Mouse (Mus musculus): Measurements from ENCODE around the gene Snai3.
A peak's percentile ranks its signal among the peaks of the same experiment; 100 is the strongest.

The Snai3 gene

DNA sequence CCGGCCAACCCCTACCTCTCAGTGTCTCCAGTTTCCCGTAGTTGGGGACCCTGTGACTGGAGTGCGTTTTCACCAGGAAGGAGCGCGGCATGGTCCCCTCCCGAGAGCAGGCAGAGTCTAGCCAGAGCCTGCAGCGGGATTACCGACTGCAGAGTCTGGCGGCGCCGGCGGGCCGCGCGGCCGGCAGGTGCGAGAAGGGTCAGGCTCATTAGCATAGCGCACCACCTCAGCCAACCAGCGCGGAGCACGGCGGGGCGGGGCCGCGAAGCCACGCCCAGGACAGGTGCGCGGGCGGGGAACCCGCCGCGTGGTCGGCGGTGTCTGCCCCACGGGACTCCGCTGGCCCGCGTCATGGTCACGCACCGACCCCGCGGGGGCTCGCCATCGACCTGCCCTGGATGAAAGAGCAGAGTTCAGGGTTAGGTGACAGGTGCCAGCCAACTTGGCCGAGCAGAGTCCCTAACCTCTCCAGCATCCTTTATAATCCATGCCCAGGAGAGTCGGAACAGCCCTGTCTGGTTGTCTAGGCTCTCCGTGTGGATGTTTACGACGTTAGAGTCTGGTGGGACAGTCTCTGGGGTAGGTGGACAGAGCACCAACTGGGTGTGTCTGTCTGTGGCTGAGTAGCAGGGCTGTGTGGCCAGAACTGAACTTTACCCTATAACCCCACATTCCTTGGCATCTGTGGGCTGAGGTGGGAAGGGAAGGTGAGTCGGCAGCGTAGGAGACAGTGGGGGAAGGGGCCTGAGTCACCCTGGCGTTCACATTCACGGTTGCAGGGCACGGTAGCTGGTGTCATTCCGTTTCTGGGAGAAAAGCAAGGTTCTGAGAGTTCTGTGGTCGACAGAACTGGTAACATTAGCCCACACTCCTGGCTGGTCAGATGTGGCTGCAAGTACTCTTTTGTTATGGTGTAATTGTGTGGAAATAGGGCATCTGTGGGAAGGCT lies at the start of gene Snai3:
Gene Snai3 (minus strand): TSS at position 210 of the 949 bp plus-strand sequence.
- DNase-seq (ENCODE audit: low read depth, low spot score) = peak; percentile 78

GRCm38 (mm10) chr8:122500856-122501255 lies 40.3 kb upstream of the Snai3 start:
- DNase-seq (ENCODE audit: low read depth, low spot score) = peak; percentile 77

DNA sequence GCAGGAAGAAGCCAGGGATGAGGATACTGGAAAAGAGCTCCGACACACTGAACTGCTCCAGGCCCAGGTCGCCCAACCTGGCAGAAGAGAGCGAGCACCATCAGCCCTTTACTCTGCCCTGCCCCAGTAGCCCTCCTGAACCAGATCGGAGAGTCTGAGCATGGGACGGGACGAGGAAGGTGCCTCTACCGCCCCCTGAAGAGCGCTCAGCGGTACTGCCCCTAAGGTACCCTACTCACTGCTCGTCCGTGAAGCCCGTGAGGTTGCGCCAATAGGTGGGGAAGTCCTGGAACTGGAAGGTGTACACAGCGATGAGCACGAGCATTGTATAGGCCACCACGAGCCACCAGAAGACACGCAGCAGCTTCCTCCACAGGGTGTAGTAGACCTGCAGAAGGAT lies 37.4 kb upstream of the Snai3 start:
- DNase-seq (ENCODE audit: low read depth, low spot score) = peak; percentile 23

DNA sequence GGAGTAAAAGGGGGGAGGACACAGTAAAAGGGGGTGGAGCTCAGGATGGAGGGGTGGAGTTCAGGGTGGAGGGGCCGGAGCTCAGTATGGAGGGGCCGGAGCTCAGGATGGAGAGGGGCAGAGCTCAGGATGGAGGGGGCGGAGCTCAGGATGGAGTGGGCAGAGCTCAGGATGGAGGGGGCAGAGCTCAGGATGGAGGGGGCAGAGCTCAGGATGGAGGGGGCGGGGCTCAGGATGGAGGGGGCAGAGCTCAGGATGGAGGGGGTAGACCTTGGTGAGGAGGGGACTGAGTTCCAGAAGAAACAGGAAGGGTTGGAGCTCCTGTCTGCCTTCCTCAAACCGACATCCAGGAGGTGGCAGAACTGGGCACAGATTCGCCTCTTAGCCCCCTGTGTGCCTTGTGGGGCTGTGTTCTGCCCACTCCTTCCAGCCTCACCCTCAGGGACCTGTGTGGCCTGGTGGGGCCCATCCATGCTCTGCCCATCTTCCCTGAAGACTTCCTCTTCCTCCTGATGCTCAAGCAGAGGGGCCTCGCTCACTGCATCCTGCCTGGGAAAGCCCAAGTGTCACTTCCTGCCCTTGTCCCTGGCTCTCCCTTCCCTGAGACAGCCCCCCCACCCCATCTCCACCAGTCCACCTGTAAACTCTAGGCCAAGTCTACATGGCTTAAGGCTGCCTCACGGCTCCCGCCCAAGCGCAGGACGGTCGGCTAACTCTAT lies 36.6 kb upstream of the Snai3 start:
- DNase-seq (ENCODE audit: low read depth, low spot score) = no peak

DNA sequence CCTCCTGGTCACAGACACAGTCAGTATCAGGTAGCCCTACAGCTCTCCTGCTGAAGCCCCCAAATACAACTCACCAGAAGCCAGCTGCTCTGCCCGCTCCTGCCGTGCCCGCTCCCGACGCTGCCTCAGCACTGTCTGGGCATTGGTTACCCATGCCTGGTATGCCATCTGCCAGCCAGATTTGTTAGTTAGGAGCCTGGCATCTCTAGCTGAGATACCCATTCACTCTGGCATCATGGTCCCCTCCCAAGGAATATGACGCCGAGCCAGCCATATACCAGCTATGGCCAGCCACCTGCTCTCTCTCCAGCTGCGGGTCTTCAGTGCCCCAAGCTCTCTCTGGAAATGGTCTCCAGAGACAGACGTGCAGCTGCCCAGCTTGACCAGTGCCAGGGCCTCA lies 27.9 kb upstream of the Snai3 start:
- no peak for DNase-seq (ENCODE audit: low read depth, low spot score)

DNA sequence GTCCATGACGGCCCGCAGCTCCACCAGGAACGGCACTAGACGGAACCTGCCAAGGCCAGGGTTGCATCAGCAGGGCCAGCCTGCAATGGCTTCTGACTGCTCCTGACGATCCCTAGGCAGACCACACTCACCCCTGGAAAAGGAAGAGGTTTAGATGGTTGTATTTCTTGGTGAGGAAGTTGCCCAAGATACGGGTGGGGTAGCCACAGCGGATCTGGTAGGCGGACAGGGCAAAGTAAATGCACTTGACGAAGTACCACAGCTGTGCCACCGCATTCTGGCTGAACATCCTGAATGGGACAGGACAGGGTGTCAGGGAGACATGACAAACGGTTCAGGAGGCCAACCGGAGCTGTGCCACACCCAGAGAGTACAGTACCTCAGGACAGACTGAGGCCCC lies 24.3 kb upstream of the Snai3 start:
- DNase-seq (ENCODE audit: low read depth, low spot score) = no peak

DNA sequence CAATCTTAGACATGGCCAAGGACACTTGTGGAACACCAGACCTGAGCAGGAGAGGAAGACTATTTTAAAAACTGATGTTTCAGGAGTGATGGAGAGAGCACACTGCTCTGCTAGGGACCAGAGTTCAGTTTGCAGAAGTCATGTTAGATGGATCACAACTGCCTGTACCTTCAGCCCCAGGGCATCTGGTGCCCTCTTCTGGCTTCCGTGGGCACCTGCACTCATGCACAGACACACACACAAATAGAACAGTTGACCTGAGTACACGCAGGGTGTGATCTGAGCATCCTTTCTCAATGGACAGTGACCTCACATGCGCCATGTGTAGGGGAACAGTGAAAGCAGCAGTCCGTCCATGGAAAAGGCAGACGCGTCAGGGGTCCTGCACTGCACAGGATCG lies 23.3 kb upstream of the Snai3 start:
- DNase-seq (ENCODE audit: low read depth, low spot score) = peak; percentile 24

DNA sequence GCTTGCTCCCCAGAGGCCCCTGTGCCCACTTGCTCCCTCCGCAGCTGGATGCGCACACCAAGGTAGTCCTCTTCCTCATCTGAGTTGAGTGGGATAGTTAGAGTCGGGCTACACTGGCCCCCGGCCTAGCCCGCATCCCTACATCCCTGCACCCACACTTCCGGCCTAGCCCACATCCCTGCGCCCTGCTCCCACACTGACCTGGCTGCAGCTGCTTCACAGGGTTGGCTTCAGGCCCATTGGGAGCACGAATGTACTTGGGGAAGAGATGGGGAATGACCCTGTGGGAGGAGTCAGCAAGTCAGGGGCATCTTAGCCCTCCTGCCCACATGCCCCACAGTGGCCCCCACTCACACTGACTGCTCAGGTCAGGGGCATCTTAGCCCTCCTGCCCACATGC lies 21.9 kb upstream of the Snai3 start:
- DNase-seq (ENCODE audit: low read depth, low spot score) = no peak

GRCm38 (mm10) chr8:122475580-122476320 lies 15.2 kb upstream of the Snai3 start, which contains the start of the genes Rnf166 and Ctu2:
Gene Rnf166 (minus strand): TSS chr8:122476064.
Gene Ctu2 (plus strand): TSS chr8:122476143.
- peak; percentile 91 for DNase-seq (ENCODE audit: low read depth, low spot score)

GRCm38 (mm10) chr8:122474951-122475560 lies 14.5 kb upstream of the Snai3 start:
- peak; percentile 49 for DNase-seq (ENCODE audit: low read depth, low spot score)

DNA sequence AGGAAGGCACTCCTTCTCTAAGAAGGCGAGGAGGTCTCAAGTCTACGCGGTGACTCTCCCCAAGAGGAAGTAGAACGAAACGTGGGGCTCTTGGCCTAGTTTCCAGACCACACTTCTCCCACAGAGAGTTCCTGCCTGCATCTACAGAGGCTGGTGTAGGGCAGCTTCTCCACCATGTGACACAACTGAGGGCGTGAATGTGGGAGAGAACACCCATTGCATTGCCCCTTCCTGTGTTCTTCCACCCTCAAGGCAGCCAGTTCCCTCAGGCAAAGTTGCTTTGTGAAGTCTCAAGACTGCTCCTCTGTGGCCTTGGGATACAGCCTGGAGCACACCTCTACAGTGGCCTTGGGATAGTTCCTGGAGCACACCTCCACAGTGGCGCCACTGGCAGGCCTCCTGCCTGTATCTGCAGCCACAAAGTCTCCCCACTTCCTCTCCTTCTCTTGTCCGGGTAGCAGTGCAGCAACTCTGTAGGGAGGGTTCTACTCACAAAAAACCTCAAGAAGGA lies 13.4 kb upstream of the Snai3 start:
- no peak for DNase-seq (ENCODE audit: low read depth, low spot score)

DNA sequence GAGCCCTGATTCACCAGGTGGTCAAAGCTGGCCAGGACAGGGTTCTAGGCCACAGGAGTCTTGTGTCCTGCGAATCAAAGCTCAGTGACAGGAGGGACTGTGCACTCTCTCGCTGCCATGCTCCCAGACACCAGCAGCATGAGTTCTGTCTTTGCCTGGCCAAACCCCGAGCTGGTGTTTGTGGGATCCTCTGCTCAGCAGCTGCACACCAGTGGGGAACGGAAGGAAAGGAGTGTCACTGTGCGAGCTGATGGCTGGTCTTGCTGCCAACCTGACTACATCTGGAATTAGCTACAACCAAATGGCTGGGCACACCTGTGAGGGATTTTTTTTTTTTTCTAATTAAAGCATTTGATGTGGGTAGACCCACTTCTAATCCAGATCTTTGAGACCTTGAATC lies 10.2 kb upstream of the Snai3 start:
- no peak for DNase-seq (ENCODE audit: low read depth, low spot score)

GRCm38 (mm10) chr8:122469965-122470364 lies 9.4 kb upstream of the Snai3 start:
- no peak for DNase-seq (ENCODE audit: low read depth, low spot score)

DNA sequence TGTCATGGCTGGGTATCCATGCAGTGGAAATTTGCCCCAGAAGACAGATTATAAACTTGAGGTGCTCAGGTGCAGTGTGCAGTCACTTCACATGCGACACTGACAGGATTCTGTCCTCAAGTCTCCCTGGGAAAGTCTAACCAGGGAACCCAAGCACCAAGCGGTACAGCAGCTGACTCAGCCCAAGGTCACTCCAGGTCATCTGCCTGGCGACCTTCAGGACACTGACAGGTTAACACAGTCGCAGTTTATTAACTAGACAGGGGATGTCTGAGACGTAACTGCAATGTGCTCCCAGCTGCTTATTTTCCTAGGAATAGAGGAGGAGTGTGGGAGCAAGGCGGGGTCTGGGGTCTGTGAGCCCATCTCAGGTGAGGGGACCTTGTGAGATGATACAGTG lies 8.9 kb upstream of the Snai3 start:
- DNase-seq (ENCODE audit: low read depth, low spot score) = no peak

DNA sequence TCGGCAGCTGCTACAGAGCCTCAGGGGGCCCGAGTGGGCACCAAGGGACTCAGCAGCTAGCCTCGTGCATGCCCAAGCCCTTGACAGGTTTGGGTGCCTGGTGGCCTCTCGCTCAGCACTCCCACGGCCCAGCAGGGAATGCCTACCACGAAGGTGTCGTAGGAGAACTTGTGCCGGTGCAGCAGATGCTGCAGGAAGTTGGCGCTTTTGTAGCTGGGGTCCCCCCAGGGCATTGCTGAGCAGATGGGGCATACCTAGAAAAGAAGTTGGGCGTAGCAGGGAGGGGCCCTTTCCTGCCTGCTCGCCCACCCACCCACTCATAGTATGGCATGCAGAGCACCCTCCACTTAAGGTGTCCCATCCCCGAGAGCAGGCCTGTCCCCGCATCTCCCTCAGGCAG lies 7.3 kb upstream of the Snai3 start:
- no peak for DNase-seq (ENCODE audit: low read depth, low spot score)

GRCm38 (mm10) chr8:122464985-122465384 lies 4.5 kb upstream of the Snai3 start:
- DNase-seq (ENCODE audit: low read depth, low spot score) = no peak

DNA sequence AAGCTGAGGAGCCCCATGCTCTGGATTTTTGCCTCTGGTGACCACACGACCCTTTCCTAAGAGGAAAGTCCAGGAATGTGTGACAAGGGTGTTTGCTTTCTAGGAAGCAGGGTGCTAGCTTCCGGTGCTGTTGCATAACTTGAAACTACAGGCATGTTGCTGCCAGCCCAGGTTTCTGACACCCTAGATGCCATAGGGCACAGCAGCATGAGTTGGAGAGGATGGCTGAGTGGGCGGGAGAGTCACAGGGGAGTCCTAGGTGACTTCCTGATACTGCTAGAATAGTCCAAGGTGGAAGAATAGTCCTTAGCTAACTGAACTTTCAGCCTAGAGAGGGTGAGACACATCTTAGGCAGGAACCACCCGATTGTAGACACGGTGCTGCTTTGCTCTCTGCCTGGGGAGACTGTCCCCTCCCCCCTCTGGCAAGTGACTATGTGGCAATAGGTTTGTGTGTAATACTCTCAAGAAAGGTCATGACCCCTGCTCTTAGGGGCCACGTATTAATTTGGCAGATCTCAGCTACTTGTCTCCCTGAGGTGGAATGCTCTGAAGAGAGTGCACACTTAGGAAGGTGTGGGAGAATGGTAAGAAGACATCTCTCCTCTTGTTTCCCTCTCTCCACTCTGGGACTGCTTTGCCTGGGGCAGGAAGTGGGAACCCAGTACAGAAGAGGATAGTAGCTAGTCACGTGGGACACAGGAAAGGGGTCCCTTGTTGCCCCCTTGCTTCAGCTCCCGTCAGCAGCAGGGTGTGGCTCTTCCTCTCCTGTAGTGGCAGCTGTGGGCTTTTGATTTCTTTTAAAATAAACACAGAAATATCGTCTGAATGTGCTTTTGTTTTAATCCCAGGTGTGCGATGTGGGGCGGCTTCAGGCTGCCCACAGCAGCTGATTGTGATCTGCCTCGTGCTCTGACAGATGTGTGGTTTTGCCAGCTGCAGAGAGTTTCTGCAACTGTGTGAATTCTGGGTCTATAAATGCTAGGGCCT lies 3.4 kb upstream of the Snai3 start:
- no peak for DNase-seq (ENCODE audit: low read depth, low spot score)

DNA sequence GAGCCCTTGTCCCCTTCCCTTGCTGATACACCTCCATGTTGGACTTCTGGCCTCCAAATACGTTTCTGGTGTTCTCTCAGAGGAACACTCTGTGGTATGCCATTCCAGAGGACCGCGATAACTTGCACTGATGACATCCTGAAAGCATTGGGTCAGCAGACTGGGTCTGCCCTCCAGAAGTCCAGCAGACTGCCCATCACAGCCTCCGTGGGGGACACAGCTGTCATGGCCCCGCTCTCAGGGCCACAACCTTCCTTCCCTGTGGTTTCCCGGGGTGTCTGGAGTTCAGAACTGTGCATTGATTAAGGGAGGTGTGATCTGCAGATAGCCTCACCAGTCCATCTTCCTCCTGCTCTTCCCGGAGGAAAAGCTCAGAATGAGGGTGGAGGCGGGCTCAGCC lies 2.0 kb upstream of the Snai3 start:
- no peak for DNase-seq (ENCODE audit: low read depth, low spot score)

DNA sequence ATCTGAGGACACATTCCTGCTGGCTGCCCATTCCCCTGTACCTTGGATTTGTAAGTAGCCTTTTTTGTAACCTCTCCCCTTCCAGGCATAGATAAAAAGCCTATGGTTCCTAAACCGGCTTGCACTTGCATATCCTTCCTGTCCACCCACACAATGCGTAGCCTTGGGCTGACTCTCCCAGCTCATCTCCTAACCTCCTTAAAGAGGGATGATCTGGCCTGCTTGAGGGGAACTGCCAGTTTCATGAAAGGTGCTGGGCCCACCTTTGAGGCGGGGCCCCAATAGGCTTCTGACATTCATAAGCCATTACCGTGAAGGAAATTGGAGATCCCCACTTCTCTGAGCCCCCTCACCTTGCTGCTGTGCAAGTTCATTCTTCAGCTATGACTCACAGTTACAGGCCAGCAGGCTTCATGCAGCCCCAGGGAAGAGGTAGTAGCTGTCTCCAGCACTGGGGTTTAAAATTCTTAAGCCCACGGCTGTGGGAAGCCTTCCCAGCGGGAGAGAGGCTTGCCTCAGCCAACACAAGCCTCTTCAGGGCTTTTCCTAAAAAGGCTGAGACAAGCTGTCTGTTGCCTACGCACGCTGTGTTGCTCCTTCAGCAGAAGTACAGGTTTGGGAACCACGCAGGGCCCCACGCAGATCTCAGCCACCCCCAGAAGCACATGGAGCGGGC lies 1.1 kb upstream of the Snai3 start:
- peak; percentile 40 for DNase-seq (ENCODE audit: low read depth, low spot score)

- DNase-seq (ENCODE audit: low read depth, low spot score) = no peak
These were observed 543 bp downstream of the Snai3 start for GRCm38 (mm10) chr8:122459990-122460389.

All from A20 (cell line).